Mouse (Mus musculus) megakaryocyte progenitor cell, adult 5-6 weeks (primary cell): Measurements from ENCODE around the gene Esx1. TPM values are rescaled to one million over a fixed set of nuclear protein-coding genes. Genes with fewer than 3 reads are reported as not detected.
A peak's percentile ranks its signal among the peaks of the same experiment; 100 is the strongest.

Experiments
- ATAC-seq: replicated peaks from 2 replicates; pipeline ENCODE4 v1.8.0; 2016; ENCODE audit warnings: mild to moderate bottlenecking, moderate TSS enrichment, inconsistent platforms; ENCODE audit not compliant: poor library complexity
- total RNA-seq, 2 experiments: library from RNA; stranded (forward) in 1 of 2; stranded (reverse) in 1 of 2; fragments of 157-497, 149-512 nt in 1 of 2; fragments of 200-1000 nt in 1 of 2; gene quantifications; 2 replicates each; pipeline versions ENCODE4 v1.2.3 to v1.2.4; 2015 to 2017

Esx1 gene
- total RNA-seq (2015) (not detected in 2 replicates), total RNA-seq (2017) (not detected in 2 replicates)

DNA sequence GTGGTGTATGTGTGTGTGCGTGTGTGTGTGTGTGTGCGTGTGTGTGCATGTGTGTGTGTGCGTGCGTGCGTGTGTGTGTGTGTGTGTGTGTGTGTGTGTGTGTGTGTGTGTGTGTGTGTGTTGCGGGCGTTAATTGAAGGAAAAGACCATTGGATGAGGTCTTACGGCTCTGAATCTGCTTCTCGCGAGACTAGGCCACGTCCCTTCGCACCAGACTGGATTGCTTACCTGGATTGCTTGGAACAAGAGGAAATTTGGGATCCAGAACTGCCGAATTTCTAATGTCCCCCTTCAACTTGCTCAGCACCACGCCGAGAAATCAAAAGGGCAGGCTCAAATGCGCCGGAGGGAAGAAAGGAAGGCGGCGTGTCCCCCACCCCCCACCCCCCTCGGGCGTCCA, at the start of gene Esx1:
Gene Esx1, minus strand, starts transcription at position 366 of the 400 bp plus-strand sequence.
- ATAC-seq, result no peak

DNA sequence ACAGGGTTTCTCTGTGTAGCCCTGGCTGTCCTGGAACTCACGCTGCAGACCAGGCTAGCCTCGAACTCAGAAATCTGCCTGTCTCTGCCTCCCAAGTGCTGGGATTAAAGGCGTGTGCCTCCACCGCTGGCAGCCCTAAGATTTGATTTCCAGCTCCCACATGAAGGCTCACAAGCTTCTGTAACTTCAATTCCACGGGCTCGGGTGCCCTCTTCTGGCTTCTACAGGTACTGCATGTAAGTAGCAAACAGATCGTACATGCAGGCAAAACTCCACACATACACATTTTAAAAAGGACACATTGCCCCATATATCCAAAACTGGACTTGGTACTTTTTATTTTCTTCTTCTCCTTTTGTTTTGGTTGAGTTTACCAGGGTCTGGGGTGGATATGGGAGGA, 48.1 kb upstream of the Esx1 start:
- ATAC-seq, result peak; percentile 64

DNA sequence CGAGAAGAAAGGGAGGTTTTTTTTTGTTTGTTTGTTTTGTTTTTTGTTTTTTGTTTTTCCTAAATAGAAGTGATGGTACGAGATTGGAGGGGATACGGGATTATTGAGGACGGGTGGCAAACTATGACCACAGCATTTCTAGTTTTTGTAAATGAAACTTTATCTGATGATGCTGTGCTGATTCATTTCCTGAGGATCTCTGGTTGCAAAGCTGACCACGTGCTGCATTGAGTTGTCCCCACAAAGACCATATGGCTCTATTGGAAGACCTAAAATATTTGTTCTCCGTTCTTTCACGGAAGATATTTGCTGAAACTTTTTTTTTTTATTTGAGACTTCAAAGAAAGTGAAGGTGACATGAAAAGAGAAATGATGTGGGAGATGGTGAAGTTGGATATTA, 45.8 kb upstream of the Esx1 start:
- no peak for ATAC-seq

DNA sequence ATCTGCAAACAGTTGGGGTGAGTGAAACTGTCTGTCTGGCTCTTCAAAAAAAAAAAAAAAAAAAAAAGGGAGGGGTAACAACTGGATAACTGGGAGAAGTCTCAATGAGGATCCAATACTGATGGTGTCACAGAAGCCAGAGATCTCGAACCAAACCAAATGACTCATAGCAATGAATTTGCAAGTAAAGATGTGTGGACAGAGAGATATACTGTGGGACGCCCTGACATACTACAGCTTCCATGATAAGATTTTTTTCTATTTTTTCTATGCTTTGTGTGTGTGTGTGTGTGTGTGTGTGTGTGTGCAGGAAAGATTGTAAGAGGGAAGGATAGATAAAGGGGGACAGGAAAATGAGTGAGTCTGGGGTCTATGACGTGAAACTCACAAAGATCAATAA, 43.7 kb upstream of the Esx1 start:
- no peak for ATAC-seq

DNA sequence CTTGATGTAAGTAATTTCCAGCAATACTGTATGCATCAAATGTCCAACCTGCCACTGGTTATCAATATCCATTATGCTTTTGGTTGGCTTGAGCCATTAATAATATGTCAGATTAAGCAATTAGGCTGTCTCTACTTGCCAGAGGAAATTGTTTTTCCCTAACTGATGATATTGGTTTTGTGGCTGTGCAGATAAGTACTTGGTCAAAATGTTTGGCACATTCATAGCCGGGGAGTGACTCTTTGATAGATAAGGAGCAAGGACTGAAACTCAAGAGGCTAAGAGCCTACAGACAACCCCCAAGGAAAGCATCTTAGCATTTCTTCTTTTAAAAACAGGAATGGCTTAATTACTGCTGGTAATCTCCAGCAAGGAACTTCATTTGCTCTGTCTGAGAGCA, 40.8 kb upstream of the Esx1 start:
- ATAC-seq, result no peak

DNA sequence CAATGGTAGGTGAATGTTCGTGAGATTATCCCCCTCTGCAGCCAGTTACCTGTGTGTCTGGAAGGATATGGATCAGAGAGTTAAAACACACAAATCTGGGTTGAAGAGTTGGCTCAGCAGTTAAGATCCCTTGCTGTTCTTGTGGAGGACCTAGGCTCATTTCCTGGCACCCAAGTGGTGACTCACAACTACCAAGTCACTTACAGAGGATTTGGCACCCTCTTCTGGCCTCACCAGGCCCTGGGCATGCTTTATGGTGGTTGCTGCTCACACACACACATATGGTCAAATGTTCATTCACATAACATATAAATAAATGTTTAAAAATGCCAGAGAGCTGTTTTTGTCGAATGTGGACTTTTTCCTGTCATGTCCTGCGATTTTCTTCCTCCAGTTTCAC, 39.1 kb upstream of the Esx1 start:
- no peak for ATAC-seq

DNA sequence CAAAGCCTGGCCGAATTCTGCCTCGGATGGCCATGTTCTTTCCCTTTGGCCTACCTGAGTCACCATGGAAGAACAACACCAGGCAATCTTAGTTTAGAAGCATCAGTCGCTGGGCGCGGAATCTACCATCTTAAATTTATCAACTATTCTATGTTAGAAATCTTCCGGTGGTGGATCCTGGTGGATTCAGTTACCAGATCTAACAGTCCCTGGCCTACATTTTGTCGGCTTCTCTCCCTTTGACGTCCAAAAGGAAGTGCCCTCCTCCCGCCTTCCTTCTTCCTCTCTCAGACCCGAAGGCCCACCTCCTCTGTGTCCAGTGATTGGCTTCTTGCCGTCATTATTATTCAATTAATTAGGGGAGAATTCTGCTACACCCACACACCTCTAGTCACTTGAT, 27.2 kb upstream of the Esx1 start:
- no peak for ATAC-seq

DNA sequence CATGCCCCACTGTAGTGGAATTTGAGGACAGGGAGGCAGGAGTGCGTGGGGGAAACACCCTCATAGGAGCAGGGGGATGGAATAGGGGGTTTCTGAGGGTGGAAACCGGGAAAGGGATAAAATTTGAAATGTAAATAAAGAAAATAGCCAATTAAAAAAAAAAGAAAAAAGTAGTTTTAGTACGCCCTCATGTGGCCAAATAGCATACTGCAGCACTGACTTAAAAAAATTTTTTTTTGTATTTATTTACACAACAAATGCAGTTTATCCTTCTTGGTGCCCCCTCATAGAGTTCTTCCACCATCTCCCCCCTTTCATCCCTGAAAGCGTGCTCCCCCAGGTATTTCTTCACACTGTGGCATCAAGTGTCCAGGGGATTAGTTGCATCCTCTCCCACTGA, 22.8 kb upstream of the Esx1 start:
- ATAC-seq, result no peak

DNA sequence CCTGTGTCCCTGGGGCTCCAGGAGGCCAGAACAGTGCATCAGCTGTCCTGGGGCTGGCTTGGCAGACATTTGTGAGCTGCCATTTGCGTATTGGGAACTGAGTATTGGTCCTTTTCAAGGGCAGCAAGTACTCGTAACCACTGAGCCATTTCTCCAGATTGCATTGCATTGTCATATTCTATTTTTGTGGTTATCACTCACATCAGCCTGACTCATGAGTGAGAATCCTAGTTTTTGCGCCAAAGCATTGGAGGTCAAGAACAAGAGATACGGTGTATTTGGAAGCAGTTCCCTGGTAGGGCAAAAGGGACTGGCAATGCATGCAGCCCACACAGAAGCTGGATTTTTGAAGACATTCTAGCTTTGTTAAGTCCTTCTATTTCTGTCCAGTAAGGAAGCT, 21.8 kb upstream of the Esx1 start:
- ATAC-seq, result no peak

DNA sequence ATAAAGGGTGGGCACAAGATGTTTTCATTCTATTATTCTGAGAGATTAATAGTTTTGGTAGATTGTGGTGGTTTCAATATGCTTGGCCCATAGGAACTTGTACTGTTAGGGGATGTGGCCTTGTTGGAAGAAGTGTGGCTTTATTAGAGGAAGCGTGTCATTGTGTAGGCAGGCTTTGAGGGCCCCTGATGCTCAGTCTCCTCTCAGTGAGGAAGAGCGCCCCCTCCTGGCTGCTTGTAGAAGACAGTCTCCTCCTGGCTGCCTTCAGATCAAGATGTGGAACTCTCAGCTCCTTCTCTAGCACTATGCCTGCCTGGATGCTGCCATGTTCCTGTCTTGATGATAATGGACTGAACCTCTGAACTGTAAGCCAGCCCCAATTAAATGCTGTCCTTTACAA, 20.7 kb upstream of the Esx1 start:
- peak; percentile 74 for ATAC-seq

DNA sequence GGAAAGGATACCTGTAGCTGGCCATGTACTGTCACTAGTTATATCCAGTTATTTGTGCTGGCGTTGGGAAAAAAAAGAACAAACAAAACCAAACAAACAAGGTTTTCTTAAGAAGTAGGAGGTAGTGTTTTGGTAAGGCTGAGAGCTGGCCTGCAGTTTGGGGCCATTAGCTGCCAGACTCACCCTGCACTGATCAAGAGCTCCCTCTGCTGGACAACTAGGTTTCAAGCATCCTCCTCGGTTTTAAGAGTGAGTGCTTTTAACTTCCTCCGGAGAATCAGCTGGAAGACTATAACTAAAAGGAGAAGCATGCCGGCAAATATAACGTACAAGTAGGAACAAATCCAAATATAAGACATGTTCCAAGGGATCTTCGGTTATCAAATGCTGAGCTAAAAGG, 19.8 kb upstream of the Esx1 start:
- ATAC-seq, result peak; percentile 98

DNA sequence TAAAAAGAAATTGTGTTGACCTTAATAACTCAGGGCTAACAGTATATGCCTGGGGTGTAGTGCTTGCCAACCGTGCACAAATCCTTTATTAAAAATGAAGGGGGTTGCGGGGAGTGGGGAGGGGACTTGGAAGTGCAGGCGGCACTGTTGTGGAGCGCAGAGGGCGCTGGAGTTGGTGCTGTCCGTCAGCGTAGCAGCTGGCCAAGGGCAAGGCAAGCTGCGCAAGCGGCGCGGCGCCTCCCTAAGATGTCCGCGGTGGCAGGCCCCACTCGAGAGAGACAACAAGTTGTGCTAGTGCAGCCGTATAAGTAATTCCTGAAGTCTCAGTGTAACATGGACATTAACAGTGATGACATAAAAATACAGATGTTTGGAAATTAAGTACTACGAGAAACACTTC, 5.7 kb upstream of the Esx1 start:
- no peak for ATAC-seq

DNA sequence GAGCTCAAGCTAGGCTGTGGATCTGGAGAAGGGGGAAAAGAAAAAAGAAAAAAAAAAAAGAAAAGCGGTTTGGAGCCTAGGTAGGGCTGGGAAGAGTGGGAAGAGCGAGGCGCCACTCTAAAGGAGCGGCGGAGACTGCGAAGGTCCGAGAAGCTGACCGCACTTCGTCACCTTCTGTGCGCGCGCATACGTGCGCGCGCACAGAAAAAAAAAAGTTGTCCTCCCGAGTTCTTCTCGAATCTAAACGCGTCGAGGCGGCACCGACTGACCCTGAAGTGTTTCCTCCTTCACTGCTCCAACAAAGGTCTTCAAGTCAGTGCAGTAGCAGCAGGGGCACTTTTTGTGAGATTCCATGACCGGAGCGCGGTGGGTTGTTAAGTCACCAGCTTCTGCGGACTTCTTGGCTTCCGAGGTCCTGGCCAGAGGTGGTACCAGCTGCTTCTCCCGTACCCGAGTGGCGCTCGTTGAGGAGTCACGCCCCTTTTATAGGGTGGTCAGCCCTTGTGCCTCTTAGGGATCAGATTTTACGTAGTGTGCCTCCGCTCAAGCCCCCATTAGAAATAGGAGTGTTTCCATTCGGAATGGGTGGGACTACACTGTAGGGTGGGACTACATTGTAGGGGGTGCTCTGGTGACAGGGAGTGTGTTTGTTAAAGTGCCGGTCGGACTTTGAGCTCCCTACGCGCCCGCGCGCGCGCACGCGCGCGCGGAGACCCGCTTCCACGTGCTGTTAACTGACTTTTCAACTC, 2.0 kb downstream of the Esx1 start:
- ATAC-seq, result no peak

DNA sequence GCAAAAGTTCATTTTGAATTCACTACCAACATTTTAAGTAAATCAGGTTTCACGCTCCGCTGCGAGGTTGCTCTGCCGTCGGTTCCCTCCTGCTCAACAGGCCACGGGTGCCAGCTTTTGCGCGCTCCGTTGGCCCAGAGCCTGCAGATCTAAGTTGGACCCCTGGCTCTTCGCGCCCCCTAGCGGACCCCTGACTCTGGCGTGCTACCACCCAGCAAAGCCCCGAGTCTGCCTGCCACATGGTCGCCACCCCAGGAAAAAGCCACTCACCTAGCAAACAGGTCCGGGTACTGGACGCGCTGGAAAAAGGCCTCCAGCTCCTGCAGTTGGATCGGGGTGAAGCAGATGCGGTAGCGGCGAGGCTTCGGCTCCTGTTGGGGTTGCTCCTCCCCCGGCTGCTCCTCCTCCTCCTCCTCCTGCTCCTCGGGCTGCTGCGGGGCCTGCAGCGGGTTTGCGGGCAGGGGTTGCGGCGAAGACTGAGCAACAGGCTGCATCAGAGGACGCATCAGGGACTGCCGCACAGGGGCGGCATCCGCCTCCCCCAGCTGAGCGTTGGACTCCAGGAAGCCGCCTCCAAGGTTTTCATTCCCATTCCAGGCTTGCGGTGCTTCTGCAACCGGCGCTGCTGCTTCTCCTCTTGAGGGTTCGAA, 3.7 kb downstream of the Esx1 start:
- peak; percentile 87 for ATAC-seq

DNA sequence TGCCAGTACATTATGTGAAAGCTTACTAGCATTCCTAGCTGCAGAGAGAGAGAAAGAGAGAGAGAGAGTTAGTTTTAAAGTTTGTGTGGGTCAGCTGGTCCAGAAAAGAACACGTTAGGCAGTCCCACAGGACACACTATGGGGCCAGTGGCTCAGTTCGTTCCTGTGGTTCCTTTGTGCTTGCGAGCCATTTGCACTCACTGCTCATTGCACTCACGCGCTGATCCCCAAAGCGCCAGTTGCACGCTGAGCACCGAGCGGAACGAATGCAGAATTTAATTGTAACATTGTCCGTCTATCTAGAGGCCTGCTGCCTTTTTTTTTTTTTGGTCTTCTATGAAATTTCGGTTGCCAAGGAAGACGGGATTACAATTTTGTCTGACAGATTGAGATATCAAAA, 15.4 kb downstream of the Esx1 start:
- ATAC-seq, result no peak

DNA sequence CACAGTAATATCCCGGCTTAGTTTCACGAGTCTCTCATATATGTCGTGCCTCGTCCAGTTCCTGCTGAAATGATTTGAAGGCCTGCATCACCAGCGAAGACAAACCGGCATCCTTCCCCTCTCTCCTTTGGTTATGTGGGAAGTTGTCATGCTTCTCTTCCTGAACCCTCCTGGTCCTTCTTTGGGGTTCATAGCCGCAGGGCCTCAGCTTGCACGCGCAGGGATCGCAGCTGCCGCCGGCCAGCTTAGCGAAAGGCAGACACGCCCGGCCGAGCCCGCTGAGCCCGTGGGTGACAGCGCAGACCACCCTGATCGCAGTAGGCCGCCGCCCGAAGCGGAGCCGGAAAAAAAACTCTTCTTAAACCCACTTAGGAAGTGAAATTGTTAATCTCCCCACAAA, 17.4 kb downstream of the Esx1 start:
- ATAC-seq, result no peak

Other genes starting within 250 kb of the Esx1 start
- not detected in 2 replicates for gene H2bfm, start 194.8 kb downstream of the Esx1 start, total RNA-seq (2015)
- gene H2bfm, start 194.8 kb downstream of the Esx1 start, total RNA-seq (2017), result not detected in 2 replicates
- 22.4 and 28.2 TPM in 2 replicates for gene Tmsb15b2, start 146.6 kb downstream of the Esx1 start, total RNA-seq (2015)
- not detected in 2 replicates for gene Tmsb15b2, start 146.6 kb downstream of the Esx1 start, total RNA-seq (2017)
- 5.6 and 6.3 TPM in 2 replicates for gene Tmsb15l, start 145.2 kb downstream of the Esx1 start, total RNA-seq (2015)
- gene Tmsb15l, start 145.2 kb downstream of the Esx1 start, total RNA-seq (2017), result 24.7 TPM in 2 replicates
- 5.8 and 8.2 TPM in 2 replicates for gene Tmsb15b1, start 145.2 kb downstream of the Esx1 start, total RNA-seq (2015)
- 11.0 and 13.1 TPM in 2 replicates for gene Tmsb15b1, start 145.2 kb downstream of the Esx1 start, total RNA-seq (2017)
- not detected in 2 replicates for gene Zcchc18, start 128.9 kb downstream of the Esx1 start, total RNA-seq (2015)
- gene Zcchc18, start 128.9 kb downstream of the Esx1 start, total RNA-seq (2017), result 0.14 and 0.25 TPM in 2 replicates
- gene Slc25a53, start 83.8 kb downstream of the Esx1 start, total RNA-seq (2015), result 8.4 TPM in 2 replicates
- gene Slc25a53, start 83.8 kb downstream of the Esx1 start, total RNA-seq (2017), result 4.8 and 12.2 TPM in 2 replicates
- 5.6 and 5.9 TPM in 2 replicates for gene Fam199x, start 72.5 kb downstream of the Esx1 start, total RNA-seq (2015)
- 9.3 and 11.7 TPM in 2 replicates for gene Fam199x, start 72.5 kb downstream of the Esx1 start, total RNA-seq (2017)